Mouse (Mus musculus): ENCODE results near the gene Gm10762. TPM values are rescaled to one million over a fixed set of nuclear protein-coding genes. Genes with fewer than 3 reads are reported as not detected.

Gm10762 gene
- polyA plus RNA-seq, 1 experiment from 2014 or later = 16.3 TPM

DNA sequence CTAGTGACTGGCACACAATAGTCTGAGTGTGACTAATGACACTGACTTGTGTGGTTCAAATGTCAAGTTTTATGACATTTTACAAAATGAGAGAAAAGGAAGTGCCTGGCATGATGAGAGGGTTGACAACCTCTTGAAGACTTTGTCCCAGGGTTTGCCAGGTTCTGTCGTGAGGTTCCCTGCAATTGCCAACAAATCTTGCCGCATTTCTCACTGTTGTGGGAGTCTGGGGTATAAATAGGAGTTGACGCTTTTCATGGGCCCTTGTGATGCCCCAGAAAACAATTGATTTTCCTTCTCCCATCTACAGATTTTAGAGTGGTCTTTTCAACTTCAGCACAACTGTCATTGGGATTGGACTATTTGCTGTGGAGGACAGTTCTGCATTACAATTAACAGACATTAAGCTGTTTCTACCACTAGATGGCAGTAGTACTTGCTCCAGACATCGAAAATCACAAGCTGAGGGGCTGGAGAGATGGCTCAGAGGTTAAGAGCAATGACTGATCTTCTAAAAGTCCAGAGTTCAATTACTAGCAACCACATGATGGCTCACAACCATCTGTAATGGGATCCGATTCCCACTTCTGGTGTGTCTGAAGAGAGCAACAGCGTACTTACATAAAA lies 19.4 kb downstream of the Gm10762 start:
- 34% methylated on average over 6 of the region's 6 CpGs for WGBS
- peaks cover 6% of the 10 kb centered on the region for H3K4me1 ChIP-seq
- H3K4me3 ChIP-seq = no peak overlapping the region
- peak; percentile 17 for DNase-seq (ENCODE audit: extremely low spot score, low spot score)
- H3K27me3 ChIP-seq (ENCODE audit: poor library complexity, severe bottlenecking) = no peaks in the 10 kb centered on the region
- H3K27ac ChIP-seq = no peak overlapping the region
- no peaks in the 10 kb centered on the region for H3K9me3 ChIP-seq
- no peaks in the 10 kb centered on the region for H3K36me3 ChIP-seq (replicated peaks)

DNA sequence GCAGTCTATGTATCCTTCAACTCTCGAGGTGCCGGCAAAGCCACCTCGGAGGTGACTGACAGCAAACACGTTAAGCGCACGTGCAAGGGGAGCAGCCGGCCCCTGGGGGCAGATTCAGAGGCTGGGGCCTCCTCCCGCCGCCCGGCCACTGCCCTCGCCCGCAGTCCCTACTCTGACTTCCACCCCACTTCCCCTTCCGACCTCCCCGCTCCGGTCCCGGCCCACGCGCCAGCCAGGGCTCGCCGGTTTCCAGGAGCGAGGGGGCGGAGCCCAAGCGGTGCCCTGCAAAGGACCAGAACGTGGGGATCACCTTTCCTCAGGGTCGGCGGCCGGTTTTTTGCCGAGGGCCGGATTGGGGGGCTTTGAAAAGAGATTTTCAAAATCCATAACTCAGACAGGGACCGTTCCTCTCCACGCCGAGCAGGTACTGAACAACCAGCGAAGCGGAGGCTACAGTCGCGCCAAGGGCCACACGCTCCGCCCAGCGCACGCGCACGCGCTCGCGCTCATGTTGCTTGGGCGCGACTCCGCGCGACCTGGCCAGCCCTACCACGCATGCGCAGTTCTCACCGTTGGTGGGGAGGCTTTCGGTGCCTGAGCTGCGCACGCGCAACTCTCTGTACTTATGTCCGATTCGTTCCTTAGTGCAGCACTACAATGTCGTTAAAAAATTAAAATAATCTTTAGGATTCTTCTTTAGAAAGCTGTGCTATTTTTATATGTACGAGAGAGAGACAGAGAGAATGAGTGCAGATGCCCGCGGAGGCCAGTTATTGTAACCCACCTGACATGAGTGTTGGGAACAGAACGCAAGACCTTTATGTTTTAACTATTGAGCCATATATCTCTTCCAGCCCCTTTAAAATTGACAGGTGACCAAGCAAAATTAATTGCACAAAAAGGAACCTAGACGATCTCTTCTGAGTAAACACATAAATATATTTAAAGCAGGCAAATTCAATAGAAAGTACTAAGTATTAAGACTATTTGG lies 23.7 kb downstream of the Gm10762 start, which contains the start of gene Zc3h8:
TSS of gene Zc3h8 (minus strand) at position 540 of the 991 bp plus-strand sequence.
- Histone ChIP-seq H3K36me3 (replicated peaks) (peaks cover 9% of the 10 kb centered on the region; the same call in 1 of the 2 replicates), H3K4me3 (peak within 1 kb of the TSS; percentile 83), H3K27me3 (ENCODE audit: poor library complexity, severe bottlenecking) (no peaks in the 10 kb centered on the region), H3K9me3 (no peaks in the 10 kb centered on the region), H3K4me1 (peaks cover 12% of the 10 kb centered on the region), H3K27ac (peak within 1 kb of the TSS; percentile 93)
- peak; percentile 95 for DNase-seq (ENCODE audit: extremely low spot score, low spot score)
- WGBS = 2% methylated on average over 65 of the region's 65 CpGs

DNA sequence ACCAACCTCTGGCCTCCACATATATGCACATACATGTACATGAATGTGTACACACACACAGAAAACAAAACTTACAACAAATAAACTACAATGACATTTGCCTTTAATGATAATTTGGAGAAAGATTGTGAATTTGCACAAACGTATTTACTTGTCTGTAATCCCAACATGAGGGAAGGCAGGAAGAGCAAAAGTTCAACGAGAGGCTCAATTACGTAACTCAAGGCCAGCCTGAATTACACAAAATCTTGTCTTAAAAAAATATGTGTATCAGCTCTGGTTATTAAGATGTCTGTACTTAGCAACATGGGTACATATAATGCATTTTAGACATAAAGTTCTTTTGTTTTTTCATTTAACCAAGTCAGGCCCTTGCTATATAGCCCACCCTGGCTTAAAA lies 31.3 kb downstream of the Gm10762 start:
- DNase-seq (ENCODE audit: extremely low spot score, low spot score) = no peak
- H3K36me3 ChIP-seq (replicated peaks) = peaks cover 53% of the 10 kb centered on the region
- 95% methylated on average over 3 of the region's 3 CpGs for WGBS
- no peaks in the 10 kb centered on the region for H3K4me1 ChIP-seq
- H3K9me3 ChIP-seq = no peaks in the 10 kb centered on the region
- no peak overlapping the region for H3K4me3 ChIP-seq
- H3K27me3 ChIP-seq (ENCODE audit: poor library complexity, severe bottlenecking) = no peaks in the 10 kb centered on the region
- no peak overlapping the region for H3K27ac ChIP-seq

DNA sequence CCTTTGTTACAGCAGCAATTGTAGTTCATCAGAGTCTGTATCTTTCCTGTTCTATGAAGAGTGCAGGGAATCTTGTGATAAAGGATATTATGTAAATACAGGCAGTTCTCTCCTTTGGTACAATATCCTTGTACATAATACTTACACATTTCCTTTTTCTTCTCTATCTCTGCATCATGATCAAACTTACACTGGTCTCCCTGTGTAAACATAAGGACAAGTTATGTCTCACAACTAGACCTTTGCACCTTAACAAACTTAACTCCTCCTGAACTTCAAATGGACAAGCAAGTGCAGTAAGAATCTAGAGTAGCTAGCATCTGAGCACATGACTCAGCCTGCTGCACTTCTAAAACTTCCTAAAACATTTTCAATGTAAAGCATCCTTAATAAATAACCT lies 36.8 kb downstream of the Gm10762 start:
- Histone ChIP-seq H3K4me3 (no peak overlapping the region), H3K9me3 (no peaks in the 10 kb centered on the region), H3K27ac (no peak overlapping the region), H3K27me3 (ENCODE audit: poor library complexity, severe bottlenecking) (no peaks in the 10 kb centered on the region), H3K4me1 (no peaks in the 10 kb centered on the region), H3K36me3 (replicated peaks) (peaks cover 74% of the 10 kb centered on the region)
- no peak for DNase-seq (ENCODE audit: extremely low spot score, low spot score)

DNA sequence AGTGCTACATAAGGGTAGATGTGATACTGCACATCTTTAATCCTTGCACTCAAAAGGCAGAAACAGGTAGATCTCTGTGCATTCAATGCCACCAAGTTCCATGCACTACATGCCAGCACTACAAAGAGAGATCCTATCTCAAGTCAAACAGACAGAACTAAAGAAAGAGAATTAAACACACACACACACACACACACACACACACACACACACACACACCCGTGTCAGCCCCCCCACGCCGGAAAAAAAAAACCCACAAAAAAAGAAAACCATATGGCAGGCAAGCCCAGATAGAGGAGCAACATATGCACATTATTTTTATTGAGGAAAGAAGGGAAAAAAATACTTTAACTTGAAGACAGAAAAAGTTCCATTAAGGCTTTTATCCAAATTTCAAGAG lies 39.1 kb downstream of the Gm10762 start:
- WGBS = 100% methylated on average over 3 of the region's 3 CpGs
- Histone ChIP-seq H3K4me3 (no peak overlapping the region), H3K4me1 (no peaks in the 10 kb centered on the region), H3K27ac (no peak overlapping the region), H3K9me3 (no peaks in the 10 kb centered on the region), H3K27me3 (ENCODE audit: poor library complexity, severe bottlenecking) (no peaks in the 10 kb centered on the region), H3K36me3 (replicated peaks) (peaks cover 66% of the 10 kb centered on the region)
- no peak for DNase-seq (ENCODE audit: extremely low spot score, low spot score)

DNA sequence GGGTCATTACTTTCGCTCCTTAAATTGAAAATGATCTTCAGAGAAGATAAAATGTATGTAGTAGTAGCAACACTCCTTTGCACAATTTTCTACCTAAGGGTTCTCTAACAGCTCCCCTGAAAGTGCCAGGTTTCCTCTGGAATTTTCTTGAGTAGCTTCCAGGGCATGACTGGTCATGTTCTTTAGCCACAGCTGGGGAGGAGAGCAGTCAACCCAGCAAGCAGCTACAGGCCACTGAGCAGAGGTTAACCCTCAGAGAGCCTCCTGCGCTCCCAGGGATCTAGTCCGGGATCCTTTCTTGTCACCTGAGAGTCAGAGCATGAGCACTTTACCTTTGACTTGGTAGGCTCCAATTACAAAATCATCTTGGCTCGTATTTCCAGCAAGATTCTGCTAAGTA lies 42.7 kb downstream of the Gm10762 start:
- Histone ChIP-seq H3K36me3 (replicated peaks) (peaks cover 39% of the 10 kb centered on the region), H3K4me3 (no peak overlapping the region), H3K27me3 (ENCODE audit: poor library complexity, severe bottlenecking) (no peaks in the 10 kb centered on the region), H3K9me3 (no peaks in the 10 kb centered on the region), H3K27ac (no peak overlapping the region), H3K4me1 (no peaks in the 10 kb centered on the region)
- no peak for DNase-seq (ENCODE audit: extremely low spot score, low spot score)
- 88% methylated on average over 4 of the region's 4 CpGs for WGBS

Small RNA genes within 50 kb of the gene (microRNA-seq; reads per million reads assigned to microRNA genes)
- not detected for gene Gm22859

Other genes with a start within 250 kb of the Gm10762 start
- gene Tmem87b, start 149.6 kb downstream of the Gm10762 start, polyA plus RNA-seq (2016; fragmentation: Nextera tagmentation; extraction: Ambion mirVana) = 23.6 and 24.7 TPM in 2 replicates
- 2.1 and 2.4 TPM in 2 replicates for gene Fbln7, start 104.7 kb downstream of the Gm10762 start, polyA plus RNA-seq (2016; fragmentation: Nextera tagmentation; extraction: Ambion mirVana)
- gene Zc3h8, start 23.6 kb downstream of the Gm10762 start, polyA plus RNA-seq (2016; fragmentation: Nextera tagmentation; extraction: Ambion mirVana) = 10.3 and 10.6 TPM in 2 replicates
- 1.7 and 1.9 TPM in 2 replicates for gene Zc3h6, start 323 bp downstream of the Gm10762 start, polyA plus RNA-seq (2016; fragmentation: Nextera tagmentation; extraction: Ambion mirVana)
- gene Vinac1, start 80.4 kb upstream of the Gm10762 start, polyA plus RNA-seq (2016; fragmentation: Nextera tagmentation; extraction: Ambion mirVana) = 0.09 and 0.16 TPM in 2 replicates
- gene Ttl, start 98.2 kb upstream of the Gm10762 start, polyA plus RNA-seq (2016; fragmentation: Nextera tagmentation; extraction: Ambion mirVana) = 12.4 and 14.0 TPM in 2 replicates
- 47.6 and 48.8 TPM in 2 replicates for gene Polr1b, start 133.3 kb upstream of the Gm10762 start, polyA plus RNA-seq (2016; fragmentation: Nextera tagmentation; extraction: Ambion mirVana)
- gene Chchd5, start 162.0 kb upstream of the Gm10762 start, polyA plus RNA-seq (2016; fragmentation: Nextera tagmentation; extraction: Ambion mirVana) = 24.1 and 25.2 TPM in 2 replicates
- gene Slc20a1, start 231.0 kb upstream of the Gm10762 start, polyA plus RNA-seq (2016; fragmentation: Nextera tagmentation; extraction: Ambion mirVana) = 57.2 and 57.9 TPM in 2 replicates

All from forebrain, embryonic 10.5 days (tissue).